Mouse (Mus musculus): Measurements from ENCODE around the gene Lpcat2. TPM values are rescaled to one million over a fixed set of nuclear protein-coding genes. Genes with fewer than 3 reads are reported as not detected.

The Lpcat2 gene
- total and polyA plus RNA-seq, 2 experiments from 2014 or later = 1.5 to 2.8 TPM

DNA sequence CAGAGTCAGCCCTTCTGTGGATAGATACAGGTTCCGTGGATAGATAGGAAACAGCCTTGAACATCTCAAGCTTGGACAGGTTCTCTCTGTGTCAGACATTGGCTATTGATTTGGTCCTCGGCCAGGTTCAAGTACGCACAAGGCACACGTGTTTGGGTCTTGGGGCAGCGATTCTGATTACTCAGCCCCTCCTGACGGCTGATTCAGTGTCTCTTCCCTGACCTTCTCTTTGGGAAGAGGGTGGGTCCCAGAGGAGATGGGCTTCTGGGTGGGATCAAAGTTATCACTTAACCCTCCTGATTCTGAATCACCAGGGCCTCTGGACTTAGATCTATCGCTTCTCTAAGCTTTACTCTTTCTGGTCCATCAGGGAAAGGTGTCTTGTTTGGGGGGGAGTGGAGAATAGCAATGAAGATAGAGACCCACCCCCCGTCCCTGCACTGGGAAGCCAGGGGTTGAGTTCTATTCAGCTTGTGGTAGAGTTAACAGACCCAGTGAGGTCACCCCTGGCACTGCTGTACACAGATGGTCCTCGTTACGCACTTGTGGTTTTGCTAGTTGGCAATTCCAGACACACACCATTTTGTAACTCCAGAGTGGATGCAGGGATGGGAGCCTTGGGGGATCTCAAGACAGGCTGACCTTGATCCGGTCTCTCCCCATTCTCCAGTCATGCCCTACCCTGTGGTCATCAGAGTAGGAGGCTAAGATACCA lies 20.2 kb upstream of the Lpcat2 start:
- Histone ChIP-seq H3K9me3 (replicated peaks; ENCODE audit: control insufficient read depth, low read length) (no peaks in the 10 kb centered on the region), H3K9ac (replicated peaks; ENCODE audit: low read depth, low read length) (no peak overlapping the region), H3K36me3 (replicated peaks; ENCODE audit: control insufficient read depth, insufficient read depth, low read length) (no peaks in the 10 kb centered on the region), H3K4me3 (ENCODE audit: low read depth, low read length) (no peak overlapping the region), H3K27ac (ENCODE audit: low read depth) (no peak overlapping the region), H3K27me3 (ENCODE audit: control insufficient read depth, insufficient read depth, low read length) (0 out of 2 replicates have a peak, but pooled peaks cover 4% of the 10 kb centered on the region), H3K4me1 (ENCODE audit: control insufficient read depth, insufficient read depth) (no peaks in the 10 kb centered on the region), H3K4me2 (ENCODE audit: low read depth, low read length) (no peak overlapping the region)
- ATAC-seq (ENCODE audit: insufficient read depth, low read depth) = no peak
- no peak for DNase-seq (ENCODE audit: low spot score)
- 76% methylated on average over 11 of the region's 11 CpGs for WGBS
- TF ChIP-seq CTCF (IDR thresholded peaks at IDR 0.05; ENCODE audit: low read depth) = no peak
- TF ChIP-seq EP300 (IDR thresholded peaks at IDR 0.05; ENCODE audit: low read depth) = no peak

DNA sequence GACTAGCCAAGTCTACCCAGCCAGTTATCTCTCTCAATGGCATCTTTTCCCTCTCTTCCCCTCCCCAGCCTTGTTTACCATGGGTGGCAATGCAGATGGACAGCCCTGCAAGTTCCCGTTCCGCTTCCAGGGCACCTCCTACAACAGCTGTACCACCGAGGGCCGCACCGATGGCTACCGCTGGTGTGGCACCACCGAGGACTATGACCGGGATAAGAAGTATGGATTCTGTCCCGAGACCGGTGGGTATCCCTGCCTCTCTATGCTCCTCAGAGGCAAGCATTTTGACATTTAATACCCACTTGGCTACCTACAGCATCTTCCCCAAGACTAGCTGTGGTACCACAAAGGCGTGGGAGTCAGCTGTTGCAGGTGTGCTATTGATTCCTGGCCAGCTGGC lies 19.2 kb upstream of the Lpcat2 start:
- Histone ChIP-seq H3K4me2 (ENCODE audit: low read depth, low read length) (no peak overlapping the region), H3K27ac (ENCODE audit: low read depth) (no peak overlapping the region), H3K4me3 (ENCODE audit: low read depth, low read length) (no peak overlapping the region), H3K27me3 (ENCODE audit: control insufficient read depth, insufficient read depth, low read length) (0 out of 2 replicates have a peak, but pooled peaks cover 4% of the 10 kb centered on the region), H3K9me3 (replicated peaks; ENCODE audit: control insufficient read depth, low read length) (no peaks in the 10 kb centered on the region), H3K36me3 (replicated peaks; ENCODE audit: control insufficient read depth, insufficient read depth, low read length) (no peaks in the 10 kb centered on the region), H3K4me1 (ENCODE audit: control insufficient read depth, insufficient read depth) (no peaks in the 10 kb centered on the region), H3K9ac (replicated peaks; ENCODE audit: low read depth, low read length) (no peak overlapping the region)
- DNase-seq (ENCODE audit: low spot score) (no peak), ATAC-seq (ENCODE audit: insufficient read depth, low read depth) (no peak)
- 92% methylated on average over 11 of the region's 11 CpGs for WGBS
- no peak for TF ChIP-seq CTCF (IDR thresholded peaks at IDR 0.05; ENCODE audit: low read depth)
- no peak for TF ChIP-seq EP300 (IDR thresholded peaks at IDR 0.05; ENCODE audit: low read depth)

DNA sequence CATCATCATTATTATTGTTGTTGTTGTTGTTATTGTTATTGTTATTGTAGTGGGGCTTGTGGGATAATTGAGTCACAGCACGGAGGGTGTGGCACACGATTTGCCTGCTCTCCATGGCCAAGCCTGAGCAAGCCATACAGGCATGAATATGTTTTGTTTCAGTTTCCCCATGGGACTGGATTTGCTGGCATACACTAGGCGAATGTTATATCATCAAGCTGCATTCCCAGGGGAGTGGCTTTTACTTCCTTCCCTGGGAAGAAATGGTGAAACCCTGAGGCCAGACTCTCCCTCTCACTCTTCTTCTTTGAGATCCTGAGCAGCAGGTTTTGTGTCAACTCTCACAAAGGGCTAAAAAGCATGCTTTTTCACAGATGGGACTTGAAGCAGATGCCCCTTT lies 16.5 kb upstream of the Lpcat2 start:
- Histone ChIP-seq H3K4me1 (ENCODE audit: control insufficient read depth, insufficient read depth) (no peaks in the 10 kb centered on the region), H3K9ac (replicated peaks; ENCODE audit: low read depth, low read length) (no peak overlapping the region), H3K4me3 (ENCODE audit: low read depth, low read length) (no peak overlapping the region), H3K4me2 (ENCODE audit: low read depth, low read length) (no peak overlapping the region), H3K27me3 (ENCODE audit: control insufficient read depth, insufficient read depth, low read length) (0 out of 2 replicates have a peak, but pooled peaks cover 4% of the 10 kb centered on the region), H3K9me3 (replicated peaks; ENCODE audit: control insufficient read depth, low read length) (no peaks in the 10 kb centered on the region), H3K27ac (ENCODE audit: low read depth) (no peak overlapping the region), H3K36me3 (replicated peaks; ENCODE audit: control insufficient read depth, insufficient read depth, low read length) (no peaks in the 10 kb centered on the region)
- no peak for DNase-seq (ENCODE audit: low spot score)
- WGBS = 63% methylated on average over 3 of the region's 3 CpGs
- no peak for ATAC-seq (ENCODE audit: insufficient read depth, low read depth)
- no peak for TF ChIP-seq CTCF (IDR thresholded peaks at IDR 0.05; ENCODE audit: low read depth)
- no peak for TF ChIP-seq EP300 (IDR thresholded peaks at IDR 0.05; ENCODE audit: low read depth)

DNA sequence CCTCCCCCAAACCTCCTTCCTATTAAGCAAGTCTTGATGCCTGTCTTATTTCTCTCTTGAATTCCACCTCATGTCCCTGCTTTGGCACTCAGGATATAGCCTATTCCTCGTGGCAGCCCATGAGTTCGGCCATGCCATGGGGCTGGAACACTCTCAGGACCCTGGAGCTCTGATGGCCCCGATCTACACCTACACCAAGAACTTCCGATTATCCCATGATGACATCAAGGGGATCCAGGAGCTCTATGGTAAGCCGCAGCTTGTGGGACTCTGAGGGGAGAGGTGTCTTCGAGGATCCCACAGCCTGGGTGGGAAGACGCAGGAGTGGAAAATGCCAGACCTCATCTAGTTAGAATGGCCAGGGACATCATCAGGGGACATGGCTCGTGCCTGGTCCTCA lies 16.0 kb upstream of the Lpcat2 start:
- no peak for DNase-seq (ENCODE audit: low spot score)
- Histone ChIP-seq H3K36me3 (replicated peaks; ENCODE audit: control insufficient read depth, insufficient read depth, low read length) (no peaks in the 10 kb centered on the region), H3K9ac (replicated peaks; ENCODE audit: low read depth, low read length) (no peak overlapping the region), H3K4me2 (ENCODE audit: low read depth, low read length) (no peak overlapping the region), H3K27me3 (ENCODE audit: control insufficient read depth, insufficient read depth, low read length) (0 out of 2 replicates have a peak, but pooled peaks cover 4% of the 10 kb centered on the region), H3K4me1 (ENCODE audit: control insufficient read depth, insufficient read depth) (no peaks in the 10 kb centered on the region), H3K9me3 (replicated peaks; ENCODE audit: control insufficient read depth, low read length) (no peaks in the 10 kb centered on the region), H3K4me3 (ENCODE audit: low read depth, low read length) (no peak overlapping the region), H3K27ac (ENCODE audit: low read depth) (no peak overlapping the region)
- no peak for ATAC-seq (ENCODE audit: insufficient read depth, low read depth)
- WGBS = 84% methylated on average over 8 of the region's 8 CpGs
- TF ChIP-seq CTCF (IDR thresholded peaks at IDR 0.05; ENCODE audit: low read depth) (no peak), EP300 (IDR thresholded peaks at IDR 0.05; ENCODE audit: low read depth) (no peak)

DNA sequence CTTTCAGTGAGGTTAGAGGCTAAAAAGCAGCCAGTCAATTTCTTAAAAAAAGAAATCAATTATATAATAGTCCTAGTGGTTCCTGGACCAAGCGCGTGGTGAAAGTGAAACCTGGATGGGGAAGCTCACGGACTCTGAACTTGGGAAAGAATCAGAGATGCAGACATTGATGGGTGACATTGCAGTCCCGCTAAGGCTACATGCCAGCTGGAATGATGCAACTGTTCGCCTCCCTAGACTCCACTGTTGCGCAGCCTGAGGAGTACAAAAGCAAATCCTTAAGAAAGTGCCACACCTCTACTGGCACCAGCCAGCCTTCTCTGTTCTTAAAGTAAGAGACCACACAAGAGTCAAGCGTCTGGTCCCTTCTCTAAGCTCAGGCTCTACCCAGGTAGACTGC lies 15.3 kb upstream of the Lpcat2 start:
- no peak overlapping the region for H3K4me3 ChIP-seq (ENCODE audit: low read depth, low read length)
- H3K4me2 ChIP-seq (ENCODE audit: low read depth, low read length) = no peak overlapping the region
- TF ChIP-seq EP300 (IDR thresholded peaks at IDR 0.05; ENCODE audit: low read depth) (no peak), CTCF (IDR thresholded peaks at IDR 0.05; ENCODE audit: low read depth) (no peak)
- H3K27ac ChIP-seq (ENCODE audit: low read depth) = no peak overlapping the region
- H3K4me1 ChIP-seq (ENCODE audit: control insufficient read depth, insufficient read depth) = no peaks in the 10 kb centered on the region
- ATAC-seq (ENCODE audit: insufficient read depth, low read depth) (no peak), DNase-seq (ENCODE audit: low spot score) (no peak)
- H3K36me3 ChIP-seq (replicated peaks; ENCODE audit: control insufficient read depth, insufficient read depth, low read length) = no peaks in the 10 kb centered on the region
- H3K9ac ChIP-seq (replicated peaks; ENCODE audit: low read depth, low read length) = no peak overlapping the region
- 84% methylated on average over 7 of the region's 7 CpGs for WGBS
- 0 out of 2 replicates have a peak, but pooled peaks cover 4% of the 10 kb centered on the region for H3K27me3 ChIP-seq (ENCODE audit: control insufficient read depth, insufficient read depth, low read length)
- H3K9me3 ChIP-seq (replicated peaks; ENCODE audit: control insufficient read depth, low read length) = no peaks in the 10 kb centered on the region

DNA sequence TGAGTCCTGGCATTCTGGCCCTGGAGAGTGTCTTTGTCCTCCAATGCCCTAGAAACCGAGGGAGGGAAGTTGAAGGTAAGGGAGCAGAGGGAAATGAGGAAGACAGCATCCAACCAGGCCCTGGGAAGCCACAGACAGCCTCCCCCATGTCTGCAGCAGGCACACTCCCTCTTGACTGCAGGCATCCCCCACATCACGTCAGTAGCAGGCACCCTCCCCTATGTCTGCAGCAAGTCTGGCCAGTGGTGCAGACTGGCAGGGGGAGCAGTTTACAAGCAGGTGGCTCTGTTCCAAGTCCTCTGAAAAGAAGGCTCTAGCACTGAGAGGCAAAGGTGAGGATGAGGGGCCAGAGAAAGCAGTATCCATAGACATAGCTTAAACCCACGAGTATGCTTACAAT lies 8.5 kb upstream of the Lpcat2 start:
- H3K9me3 ChIP-seq (replicated peaks; ENCODE audit: control insufficient read depth, low read length) = no peaks in the 10 kb centered on the region
- no peak overlapping the region for H3K9ac ChIP-seq (replicated peaks; ENCODE audit: low read depth, low read length)
- peak; percentile 45 for ATAC-seq (ENCODE audit: insufficient read depth, low read depth)
- no peaks in the 10 kb centered on the region for H3K27me3 ChIP-seq (ENCODE audit: control insufficient read depth, insufficient read depth, low read length)
- 3% methylated on average over 3 of the region's 3 CpGs for WGBS
- no peaks in the 10 kb centered on the region for H3K36me3 ChIP-seq (replicated peaks; ENCODE audit: control insufficient read depth, insufficient read depth, low read length)
- H3K27ac ChIP-seq (ENCODE audit: low read depth) = peak overlapping the region; percentile 71
- TF ChIP-seq EP300 (IDR thresholded peaks at IDR 0.05; ENCODE audit: low read depth) = no peak
- TF ChIP-seq CTCF (IDR thresholded peaks at IDR 0.05; ENCODE audit: low read depth) = no peak
- H3K4me2 ChIP-seq (ENCODE audit: low read depth, low read length) = peak overlapping the region; percentile 22
- H3K4me3 ChIP-seq (ENCODE audit: low read depth, low read length) = no peak overlapping the region
- H3K4me1 ChIP-seq (ENCODE audit: control insufficient read depth, insufficient read depth) = peaks cover 13% of the 10 kb centered on the region; the same call in 1 of the 2 replicates
- DNase-seq (ENCODE audit: low spot score) = no peak

All from heart, postnatal 0 days (tissue).